Comparison of ENCODE assay signal across 9 mouse cellular contexts in the genomic region with DNA sequence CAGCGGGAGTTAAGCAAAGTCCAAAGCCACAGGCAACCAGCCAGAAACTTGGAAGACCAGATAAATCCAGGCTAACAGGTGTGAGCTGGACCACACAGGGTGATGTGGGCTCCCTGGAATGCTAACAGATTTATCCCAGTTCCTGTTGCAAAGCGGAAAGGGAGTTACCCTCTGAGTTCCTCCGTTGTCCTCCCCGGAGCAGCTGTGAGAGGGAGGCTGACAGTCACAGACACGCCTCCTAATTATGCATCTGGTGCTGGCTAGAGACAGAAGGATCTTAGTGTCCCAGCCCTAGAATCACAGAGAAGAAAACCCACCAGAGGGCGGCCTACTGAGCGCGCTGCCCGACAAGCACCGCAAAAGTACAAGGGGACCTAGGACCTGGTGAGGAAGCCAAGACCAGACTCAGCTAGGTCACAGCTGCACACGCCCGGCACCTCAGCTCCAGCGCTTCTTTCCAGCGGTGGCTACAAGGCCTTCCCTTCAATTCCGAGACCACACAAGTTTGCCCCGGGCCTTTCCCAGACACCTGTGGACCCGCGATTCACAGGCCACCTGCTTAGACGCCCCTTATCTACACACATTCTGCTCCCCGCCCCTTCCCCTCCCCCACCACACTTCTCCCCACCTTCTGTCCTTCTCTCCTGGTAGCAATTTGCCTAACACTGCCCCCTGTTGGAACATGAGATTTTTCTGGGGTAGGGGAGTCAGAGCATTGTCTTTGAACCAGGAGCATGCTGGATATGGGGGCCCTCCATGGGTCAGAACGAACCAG. TPM values are rescaled to one million over a fixed set of nuclear protein-coding genes. Genes with fewer than 3 reads are reported as not detected.
DNase-seq lines count a peak whose midpoint lies in the region; ATAC-seq and TF ChIP-seq lines count a peak whose summit lies in the region.
"Had no signal": no experiment of that assay in that cellular context is flagged by ENCODE, and none has a peak within 500 bp of the region (broad histone marks: within the 10 kb centered on the region; RNA-seq: fewer than 3 reads in every experiment).

No protein-coding gene starts in this region.

- 1% methylated on average over 21 of the region's 21 CpGs for WGBS in hindbrain, embryonic 14.5 days
- under 1% methylated on average over 19 of the region's 21 CpGs for WGBS in lung, postnatal 0 days

- peak; percentile 4 for TF ChIP-seq CTCF in C2C12 (IDR thresholded peaks at IDR 0.05; ENCODE audit: control insufficient read depth, insufficient read depth, insufficient read length)
- TF ChIP-seq CTCF in lung, postnatal 0 days (IDR thresholded peaks at IDR 0.05) = peak; percentile 57

- H3K9ac ChIP-seq in hindbrain, embryonic 14.5 days = peak overlapping the region; percentile 28
- H3K9ac ChIP-seq in lung, postnatal 0 days (replicated peaks; ENCODE audit: low read depth) = no peak overlapping the region

- no peaks in the 10 kb centered on the region for H3K36me3 ChIP-seq in C2C12 (ENCODE audit: control insufficient read depth, insufficient read depth)
- H3K36me3 ChIP-seq in hindbrain, embryonic 14.5 days (replicated peaks; ENCODE audit: control insufficient read depth, insufficient read depth) = no peaks in the 10 kb centered on the region
- no peaks in the 10 kb centered on the region for H3K36me3 ChIP-seq in lung, postnatal 0 days (ENCODE audit: insufficient read depth, low read length)
- H3K36me3 ChIP-seq: G1E had no signal

- peak; percentile 7 for DNase-seq in cerebellum, adult 8-10 months
- DNase-seq in gastrocnemius, adult 18-20 months (ENCODE audit: low spot score) = peak; percentile 53
- peak; percentile 60 for DNase-seq in hindbrain, embryonic 14.5 days (ENCODE audit: low spot score)
- peak; percentile 42 to 67 for DNase-seq in layer of hippocampus, postnatal 14 days (ENCODE audit: low spot score in 2 of 2)
- peak; percentile 75 for DNase-seq in lung, postnatal 0 days (ENCODE audit: low spot score)
- peak; percentile 31 for DNase-seq in retina, postnatal 7 days (ENCODE audit: low read depth, low spot score)

- H3K79me3 ChIP-seq in C2C12 (ENCODE audit: low read depth) = no peaks in the 10 kb centered on the region

- peak overlapping the region; percentile 18 for H3ac ChIP-seq in C2C12 (ENCODE audit: control insufficient read depth, insufficient read length, low read depth)

- H3K4me3 ChIP-seq in C2C12 (ENCODE audit: insufficient read depth, poor library complexity, severe bottlenecking) = no peak overlapping the region
- H3K4me3 ChIP-seq in hindbrain, embryonic 14.5 days (replicated peaks; ENCODE audit: low read length) = peak overlapping the region; percentile 19; the same call in 1 of the 2 replicates
- peak overlapping the region; percentile 2; the same call in 1 of the 2 replicates for H3K4me3 ChIP-seq in lung, postnatal 0 days (ENCODE audit: low read depth, low read length)

- H3K4me2 ChIP-seq in hindbrain, embryonic 14.5 days (replicated peaks) = peak overlapping the region; percentile 50
- peak overlapping the region; percentile 47 for H3K4me2 ChIP-seq in lung, postnatal 0 days (replicated peaks; ENCODE audit: low read depth, low read length)

- no peak for TF ChIP-seq EP300 in lung, postnatal 0 days (IDR thresholded peaks at IDR 0.05)

- 0 out of 2 replicates have a peak overlapping the region, but pooled peaks have one; percentile 38 for H3K27ac ChIP-seq in hindbrain, embryonic 14.5 days
- H3K27ac ChIP-seq in lung, postnatal 0 days (ENCODE audit: low read length) = no peak overlapping the region

- ATAC-seq in hindbrain, embryonic 14.5 days (ENCODE audit: low FRiP score) = peak; percentile 68
- peak; percentile 78 for ATAC-seq in lung, postnatal 0 days
- no peak for ATAC-seq in monocyte, adult 5-6 weeks (replicated peaks; ENCODE audit: insufficient number of reproducible peaks, low FRiP score, low TSS enrichment, poor library complexity, severe bottlenecking)

- 0 out of 2 replicates have a peak, but pooled peaks cover 4% of the 10 kb centered on the region for H3K9me3 ChIP-seq in hindbrain, embryonic 14.5 days (ENCODE audit: control insufficient read depth, low read length)
- H3K9me3 ChIP-seq in lung, postnatal 0 days (ENCODE audit: low read length) = no peaks in the 10 kb centered on the region
- H3K9me3 ChIP-seq: G1E had no signal

- no peaks in the 10 kb centered on the region for H3K79me2 ChIP-seq in C2C12 (ENCODE audit: control insufficient read depth, insufficient read depth)

- peaks cover 24% of the 10 kb centered on the region for H3K4me1 ChIP-seq in hindbrain, embryonic 14.5 days (replicated peaks; ENCODE audit: control insufficient read depth, insufficient read depth, low read length)
- H3K4me1 ChIP-seq in lung, postnatal 0 days (ENCODE audit: insufficient read depth, low read depth, low read length) = no peaks in the 10 kb centered on the region

- no peaks in the 10 kb centered on the region for H3K27me3 ChIP-seq in C2C12 (ENCODE audit: control insufficient read depth, insufficient read depth, insufficient read length)
- H3K27me3 ChIP-seq in hindbrain, embryonic 14.5 days (ENCODE audit: control insufficient read depth, insufficient read depth, low read length) = no peaks in the 10 kb centered on the region
- no peaks in the 10 kb centered on the region for H3K27me3 ChIP-seq in lung, postnatal 0 days (replicated peaks; ENCODE audit: insufficient read depth, low read length)

TF ChIP-seq in C2C12, 6 proteins besides CTCF, POLR2A, EP300 and RAD21:
- TF ChIP-seq MYOD1 (IDR thresholded peaks at IDR 0.05; ENCODE audit: control insufficient read depth, insufficient read length, low read depth) (peak; percentile 91), FOSL1 (IDR thresholded peaks at IDR 0.05; ENCODE audit: insufficient read depth, low read length, poor library complexity, severe bottlenecking) (no peak)

RNA-seq across cellular contexts. Expression of a gene that starts 32.8 kb away (rescaled TPM):
- 5.9 TPM for polyA plus RNA-seq in C2C12 (2012; fragmentation: generic; extraction: Trizol)
- 1 to 10 TPM; 2.5 to 2.6 TPM for total RNA-seq in gastrocnemius, adult 18-20 months (2021)
- polyA plus RNA-seq in hindbrain, embryonic 14.5 days (2014; fragmentation: Nextera tagmentation; extraction: Ambion mirVana) = 11.7 and 12.2 TPM in 2 replicates
- 10 to 100 TPM; 18.1 to 20.7 TPM for total RNA-seq in layer of hippocampus, postnatal 14 days (2021)
- 9.4 and 9.9 TPM in 2 replicates for polyA plus RNA-seq in lung, postnatal 0 days (2015; fragmentation: Nextera tagmentation; extraction: Ambion mirVana)
- 6.0 to 7.1 TPM (median 7.1 TPM) in 3 replicates for total RNA-seq in monocyte, adult 5-6 weeks (2017)

Comparison
In these comparisons a context has a peak if more than half of its experiments do, and no peak if none do; other contexts are left out.
1. DNase-seq: peak in every context shown above with its lines; median percentile 75 in lung, postnatal 0 days; 60 in hindbrain, embryonic 14.5 days; 54 in layer of hippocampus, postnatal 14 days; 53 in gastrocnemius, adult 18-20 months; 31 in retina, postnatal 7 days; 7 in cerebellum, adult 8-10 months.